Mouse (Mus musculus) lung, postnatal 0 days (tissue): Measurements from ENCODE around the gene Ltbr.

ENCODE experiments used
- CTCF ChIP-seq: IDR thresholded peaks from 2 replicates; pipeline ENCODE4 v1.5.1; 2016; ENCODE audit warnings: antibody characterized with exemption, mild to moderate bottlenecking
- EP300 ChIP-seq: IDR thresholded peaks from 2 replicates; pipeline ENCODE4 v1.6.1; 2016; ENCODE audit warnings: antibody characterized with exemption, mild to moderate bottlenecking, control low read depth

GRCm38 (mm10) chr6:125353655-125354054 lies 40.0 kb upstream of the Ltbr start:
- TF ChIP-seq EP300 (no peak), CTCF (no peak)
